Mouse (Mus musculus) induced T-regulatory cell, adult 2 months (primary cell): Measurements from ENCODE around the gene Hist1h2bf.
"Not testable (repeated sequence)": the region's sequence is repeated elsewhere in the genome, so short reads cannot be mapped to it uniquely, and the experiment has no call there.

Experiments used
- DNase-seq: peaks from one replicate; pipeline ENCODE4 v3.0.0-alpha.2; 2012; ENCODE audit warnings: low read depth

The Hist1h2bf gene

DNA sequence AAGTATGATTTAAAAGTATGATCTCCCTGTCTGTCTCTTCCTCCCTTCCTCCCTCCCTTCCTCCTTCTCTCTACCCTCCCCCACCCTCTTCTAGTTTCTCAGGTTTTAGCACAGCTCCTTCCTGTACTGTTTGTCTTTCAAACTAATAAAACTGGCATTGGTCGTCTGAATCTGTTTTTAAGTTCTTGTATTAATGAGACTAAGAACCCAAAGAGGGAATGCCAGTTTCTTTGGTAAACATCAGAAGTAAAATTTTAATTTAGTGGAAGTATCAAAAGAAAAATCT lies 12.9 kb upstream of the Hist1h2bf start:
- DNase-seq: peak; percentile 58

DNA sequence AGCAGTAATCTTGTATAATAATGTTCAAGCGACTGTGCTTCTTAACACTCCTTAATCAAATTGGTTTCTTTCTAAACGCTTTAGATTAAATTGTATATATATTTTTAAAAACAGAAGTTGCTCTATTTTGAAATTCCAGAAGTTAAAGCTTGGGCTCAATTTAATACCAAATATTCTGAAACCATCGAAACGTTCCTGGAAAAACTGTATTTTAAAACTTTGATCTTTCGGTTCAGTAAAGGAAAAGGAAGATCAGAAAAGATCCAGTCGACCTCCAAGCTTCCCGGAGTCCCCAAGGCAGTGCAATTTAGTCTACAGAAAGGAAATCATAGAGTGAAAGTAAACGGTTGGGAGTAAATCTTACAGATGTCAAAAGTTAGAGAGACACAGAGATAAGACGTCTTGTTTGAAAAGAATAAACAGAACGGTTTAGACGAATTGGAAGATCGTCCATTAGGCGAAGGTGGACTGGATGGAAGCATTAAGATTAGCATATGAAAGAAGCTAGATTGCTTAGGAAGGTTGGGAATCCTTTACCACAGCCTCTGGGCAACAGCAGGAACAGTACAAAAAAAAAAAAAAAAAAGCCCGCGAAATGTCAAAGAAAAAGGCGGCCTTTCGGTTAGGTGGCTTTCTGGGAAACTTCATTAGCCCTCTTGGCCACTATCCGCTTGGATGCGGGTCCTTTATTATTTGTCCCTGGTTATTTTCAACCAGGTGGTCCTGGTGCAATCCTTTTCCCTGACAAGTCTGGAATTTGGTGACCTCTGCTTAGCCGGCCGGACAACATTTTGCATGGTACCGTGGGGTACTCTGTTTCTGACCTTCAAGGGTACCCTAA lies 12.3 kb upstream of the Hist1h2bf start:
- no peak for DNase-seq

GRCm38 (mm10) chr13:23585442-23586098 lies 11.6 kb upstream of the Hist1h2bf start:
- peak; percentile 94 for DNase-seq

- peak; percentile 91 for DNase-seq
Measured at GRCm38 (mm10) chr13:23585029-23585441, 11.0 kb upstream of the Hist1h2bf start.

- DNase-seq: no peak
Measured at GRCm38 (mm10) chr13:23584331-23584730, 10.3 kb upstream of the Hist1h2bf start.

GRCm38 (mm10) chr13:23583387-23584068 lies 9.5 kb upstream of the Hist1h2bf start:
- peak; percentile 47 for DNase-seq

DNA sequence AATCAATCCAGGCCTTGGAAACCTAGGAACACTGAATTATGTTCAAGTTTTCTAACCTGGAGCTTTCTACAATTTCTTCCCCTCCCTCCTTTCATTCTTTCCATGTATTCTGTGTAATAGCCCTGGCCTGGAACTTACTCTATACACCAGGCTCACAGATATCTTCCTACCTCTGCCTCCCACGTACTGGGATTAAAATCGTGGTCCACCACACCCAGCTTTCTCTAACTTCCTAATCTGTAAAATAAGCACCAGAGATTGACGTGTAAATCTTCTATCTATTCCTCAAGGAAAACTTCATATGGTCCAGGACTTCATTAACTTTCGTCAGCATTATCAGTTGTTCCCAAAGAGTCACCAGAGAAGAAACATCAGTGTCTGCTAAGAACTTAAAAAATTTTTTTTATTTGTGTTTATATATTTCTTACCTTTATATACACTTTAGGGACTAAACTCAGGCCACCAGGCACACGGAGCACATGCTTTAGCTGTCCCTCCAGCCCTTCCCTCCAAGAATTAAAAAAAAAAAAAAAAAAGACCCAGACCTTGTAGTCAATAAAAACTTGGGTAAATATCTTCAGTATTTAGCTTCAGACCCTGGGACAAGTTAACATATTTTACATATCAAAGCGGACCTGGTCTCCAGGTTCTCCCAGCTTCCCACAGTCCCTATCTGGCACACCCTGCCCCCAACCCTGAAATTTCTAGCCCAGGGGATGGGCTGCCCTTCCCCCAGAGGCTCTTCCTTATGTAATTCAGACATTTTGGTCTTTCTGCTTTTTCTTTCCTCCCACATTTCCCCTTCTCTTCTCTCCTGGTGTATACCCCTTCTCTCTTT lies 8.4 kb upstream of the Hist1h2bf start:
- peak; percentile 29 for DNase-seq

DNA sequence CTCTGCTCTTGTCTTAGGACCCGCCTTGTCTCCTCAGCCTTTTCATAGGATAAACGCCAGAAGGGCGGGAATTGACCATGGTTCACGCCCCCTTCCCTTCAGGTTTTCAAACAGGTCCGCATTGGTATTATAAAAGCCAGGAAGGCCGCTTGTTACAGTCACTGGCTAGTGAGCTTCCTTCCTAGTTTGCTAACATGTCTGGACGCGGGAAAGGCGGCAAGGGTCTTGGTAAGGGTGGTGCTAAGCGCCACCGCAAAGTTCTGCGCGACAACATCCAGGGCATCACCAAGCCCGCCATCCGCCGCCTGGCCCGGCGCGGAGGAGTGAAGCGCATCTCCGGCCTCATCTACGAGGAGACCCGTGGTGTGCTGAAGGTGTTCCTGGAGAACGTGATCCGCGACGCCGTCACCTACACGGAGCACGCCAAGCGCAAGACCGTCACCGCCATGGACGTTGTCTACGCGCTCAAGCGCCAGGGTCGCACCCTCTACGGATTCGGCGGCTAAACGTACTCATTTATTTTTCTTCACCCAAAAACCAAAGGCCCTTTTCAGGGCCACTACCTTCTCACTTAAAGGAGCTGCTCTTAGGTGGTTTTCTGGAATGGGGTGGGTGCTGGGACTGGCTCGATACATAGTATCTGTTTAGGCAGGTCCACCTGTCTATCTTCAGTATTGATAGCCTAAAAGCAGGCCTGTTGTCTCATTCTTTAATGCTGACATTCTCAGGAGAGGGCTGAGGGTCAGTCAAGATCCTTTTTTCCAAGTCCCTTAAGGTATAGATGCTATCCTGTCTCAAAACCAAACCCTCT lies 7.6 kb upstream of the Hist1h2bf start, which contains the start of gene Hist1h4d:
Hist1h4d (plus strand) TSS at position 191 of the 811 bp plus-strand sequence.
- DNase-seq: peak; percentile 95

- DNase-seq: no peak
Measured at GRCm38 (mm10) chr13:23577835-23578234, 3.8 kb upstream of the Hist1h2bf start.

DNA sequence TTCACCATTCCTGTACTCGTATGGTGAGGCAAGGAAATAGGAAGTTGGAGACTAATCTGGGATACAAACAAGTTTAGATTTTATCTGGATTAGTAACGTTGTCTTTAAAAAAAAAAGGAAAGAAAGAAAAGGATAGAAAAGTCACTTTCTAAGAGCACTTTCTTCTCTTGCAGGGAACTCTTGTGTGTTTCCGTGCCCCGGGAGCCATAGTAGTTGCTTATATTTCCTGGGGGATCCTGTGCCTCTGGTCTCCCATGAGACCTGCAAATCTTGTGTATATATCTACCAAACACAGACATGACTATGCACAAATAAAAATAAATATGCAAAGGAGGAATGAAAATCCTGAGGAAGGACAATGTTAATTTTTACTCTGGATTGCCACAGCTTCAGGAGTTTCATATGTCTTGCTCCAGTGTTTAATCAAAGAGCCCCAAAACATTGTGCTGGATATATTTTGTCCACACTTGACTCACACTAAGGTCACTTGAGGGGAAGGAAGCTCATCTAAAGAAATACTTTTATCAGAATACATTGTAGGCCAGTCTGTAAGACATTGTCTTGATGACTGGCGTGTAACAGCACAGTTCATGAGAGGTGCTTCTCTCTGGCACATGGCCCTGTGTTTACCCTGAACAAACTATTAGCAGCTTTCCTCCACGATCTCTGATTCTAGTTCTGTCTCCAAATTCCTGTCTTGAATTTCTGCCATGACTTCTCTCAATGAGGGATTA lies 3.1 kb upstream of the Hist1h2bf start:
- no peak for DNase-seq

DNA sequence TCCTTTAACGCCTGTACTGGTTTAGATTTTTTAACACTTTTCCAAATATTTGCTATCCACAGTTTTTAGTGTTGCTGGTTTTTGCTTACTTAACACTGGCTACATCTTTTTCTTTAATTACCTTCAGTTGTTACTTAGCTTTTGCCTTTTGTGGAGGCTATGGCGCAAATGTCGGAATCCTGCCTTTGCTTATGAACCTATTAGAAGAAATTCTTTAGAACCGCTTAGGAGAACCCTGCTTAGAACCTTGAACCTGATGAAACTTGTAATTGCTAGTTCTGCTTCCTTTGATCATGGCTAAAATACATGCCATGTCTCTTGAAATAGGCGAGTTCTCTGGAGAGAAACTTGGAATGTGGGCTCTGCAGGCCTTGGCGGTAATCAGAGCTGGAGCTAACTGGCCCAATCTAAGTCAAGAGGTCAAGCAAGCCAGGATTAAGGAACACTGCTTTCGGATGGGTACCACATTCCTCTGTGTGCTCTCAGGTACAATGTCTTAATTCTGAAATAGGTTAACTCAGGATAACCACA lies 2.4 kb upstream of the Hist1h2bf start:
- peak; percentile 57 for DNase-seq

GRCm38 (mm10) chr13:23575864-23576313 lies 1.9 kb upstream of the Hist1h2bf start:
- DNase-seq: not testable (repeated sequence)

DNA sequence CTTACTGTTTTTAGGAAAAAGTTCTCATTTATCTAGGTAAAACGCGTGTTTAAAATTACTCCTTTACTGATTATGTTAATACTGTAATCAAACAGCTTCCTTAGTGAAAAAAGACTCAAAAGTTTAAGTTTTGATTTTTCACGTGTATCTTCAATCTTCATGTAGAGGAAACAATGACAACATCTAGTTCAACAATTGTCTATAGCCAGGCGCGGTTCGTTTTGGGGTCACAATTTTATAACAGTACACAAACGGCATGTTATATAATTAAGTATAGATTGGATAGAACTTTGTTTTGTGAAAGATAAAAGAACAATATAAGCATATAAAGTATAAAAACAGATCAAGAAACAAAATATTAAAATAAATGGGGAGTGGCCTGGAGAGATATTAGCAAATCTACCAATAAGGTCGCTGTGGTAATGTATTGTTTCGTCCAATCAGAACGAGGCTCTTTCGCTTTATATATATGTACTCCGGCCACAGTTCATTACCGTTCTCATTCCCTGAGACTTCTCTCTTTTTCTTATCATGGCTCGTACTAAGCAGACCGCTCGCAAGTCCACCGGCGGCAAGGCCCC lies 1.4 kb upstream of the Hist1h2bf start, which contains the start of gene Hist1h3d:
Hist1h3d (plus strand) TSS at position 493 of the 581 bp plus-strand sequence.
- peak; percentile 86 for DNase-seq

GRCm38 (mm10) chr13:23574546-23575170 lies 662 bp upstream of the Hist1h2bf start:
- peak; percentile 72 for DNase-seq

- peak; percentile 58 for DNase-seq
Measured at GRCm38 (mm10) chr13:23573034-23573897, 730 bp downstream of the Hist1h2bf start.

- peak; percentile 58 for DNase-seq
Measured at GRCm38 (mm10) chr13:23572218-23573033, 1.6 kb downstream of the Hist1h2bf start.
